Mouse (Mus musculus) cerebellum, adult 18-20 months (tissue): ENCODE measurements around the gene Ppp2r3a.

Source experiments
- DNase-seq, 2 experiments: peaks; one replicate each; pipeline ENCODE4 v3.0.0; 2021

Gene Ppp2r3a

GRCm38 (mm10) chr9:101073041-101073986 lies 178.3 kb downstream of the Ppp2r3a start:
- DNase-seq: peak; percentile 99

- no peak for DNase-seq
These were observed 179.1 kb downstream of the Ppp2r3a start for GRCm38 (mm10) chr9:101072506-101072905.

- no peak for DNase-seq
These were observed 181.8 kb downstream of the Ppp2r3a start for GRCm38 (mm10) chr9:101069781-101070180.

- no peak for DNase-seq
These were observed 186.5 kb downstream of the Ppp2r3a start for GRCm38 (mm10) chr9:101065076-101065602.

- DNase-seq: no peak
These were observed 189.3 kb downstream of the Ppp2r3a start for GRCm38 (mm10) chr9:101062253-101062780.

GRCm38 (mm10) chr9:101061035-101061434 lies 190.6 kb downstream of the Ppp2r3a start:
- no peak for DNase-seq

- DNase-seq: no peak
These were observed 194.4 kb downstream of the Ppp2r3a start for GRCm38 (mm10) chr9:101057156-101057555.
